Mouse (Mus musculus): Measurements from ENCODE around the gene Camkmt. TPM values are rescaled to one million over a fixed set of nuclear protein-coding genes. Genes with fewer than 3 reads are reported as not detected.

Gene Camkmt
- polyA plus RNA-seq, 1 experiment from 2014 or later, result 7.0 TPM

GRCm38 (mm10) chr17:85098677-85099323, 8.4 kb downstream of the Camkmt start:
- Histone ChIP-seq H3K36me3 (ENCODE audit: control insufficient read depth, insufficient read depth, low read length) (peaks cover 12% of the 10 kb centered on the region; the same call in 1 of the 2 replicates), H3K4me3 (ENCODE audit: low read depth, low read length) (no peak overlapping the region), H3K4me2 (no peak overlapping the region), H3K4me1 (ENCODE audit: control insufficient read depth, insufficient read depth, low read length) (no peaks in the 10 kb centered on the region), H3K27ac (ENCODE audit: low read depth, low read length) (no peak overlapping the region), H3K27me3 (ENCODE audit: control insufficient read depth, insufficient read depth, low read length) (no peaks in the 10 kb centered on the region), H3K9ac (ENCODE audit: low read depth, low read length) (no peak overlapping the region), H3K9me3 (replicated peaks; ENCODE audit: control insufficient read depth, low read length) (no peaks in the 10 kb centered on the region)
- no peak for ATAC-seq (replicated peaks; ENCODE audit: insufficient number of reproducible peaks, low FRiP score, low TSS enrichment)
- 92% methylated on average over 7 of the region's 7 CpGs for WGBS (ENCODE audit: insufficient replicate concordance)

GRCm38 (mm10) chr17:85100232-85100631, 9.9 kb downstream of the Camkmt start:
- no peaks in the 10 kb centered on the region for H3K9me3 ChIP-seq (replicated peaks; ENCODE audit: control insufficient read depth, low read length)
- no peak for ATAC-seq (replicated peaks; ENCODE audit: insufficient number of reproducible peaks, low FRiP score, low TSS enrichment)
- no peaks in the 10 kb centered on the region for H3K4me1 ChIP-seq (ENCODE audit: control insufficient read depth, insufficient read depth, low read length)
- H3K9ac ChIP-seq (ENCODE audit: low read depth, low read length), result no peak overlapping the region
- no peak overlapping the region for H3K4me2 ChIP-seq
- 84% methylated on average over 3 of the region's 3 CpGs for WGBS (ENCODE audit: insufficient replicate concordance)
- no peak overlapping the region for H3K27ac ChIP-seq (ENCODE audit: low read depth, low read length)
- H3K36me3 ChIP-seq (ENCODE audit: control insufficient read depth, insufficient read depth, low read length), result peaks cover 12% of the 10 kb centered on the region; the same call in 1 of the 2 replicates
- no peak overlapping the region for H3K4me3 ChIP-seq (ENCODE audit: low read depth, low read length)
- no peaks in the 10 kb centered on the region for H3K27me3 ChIP-seq (ENCODE audit: control insufficient read depth, insufficient read depth, low read length)

- no peak for ATAC-seq (replicated peaks; ENCODE audit: insufficient number of reproducible peaks, low FRiP score, low TSS enrichment)
- WGBS (ENCODE audit: insufficient replicate concordance), result 87% methylated on average over 7 of the region's 7 CpGs
- H3K4me2 ChIP-seq, result no peak overlapping the region
- no peaks in the 10 kb centered on the region for H3K27me3 ChIP-seq (ENCODE audit: control insufficient read depth, insufficient read depth, low read length)
- H3K4me1 ChIP-seq (ENCODE audit: control insufficient read depth, insufficient read depth, low read length), result no peaks in the 10 kb centered on the region
- H3K9ac ChIP-seq (ENCODE audit: low read depth, low read length), result no peak overlapping the region
- no peak overlapping the region for H3K4me3 ChIP-seq (ENCODE audit: low read depth, low read length)
- peaks cover 12% of the 10 kb centered on the region; the same call in 1 of the 2 replicates for H3K36me3 ChIP-seq (ENCODE audit: control insufficient read depth, insufficient read depth, low read length)
- H3K9me3 ChIP-seq (replicated peaks; ENCODE audit: control insufficient read depth, low read length), result no peaks in the 10 kb centered on the region
- no peak overlapping the region for H3K27ac ChIP-seq (ENCODE audit: low read depth, low read length)
These were observed 11.4 kb downstream of the Camkmt start for GRCm38 (mm10) chr17:85101751-85102150.

DNA sequence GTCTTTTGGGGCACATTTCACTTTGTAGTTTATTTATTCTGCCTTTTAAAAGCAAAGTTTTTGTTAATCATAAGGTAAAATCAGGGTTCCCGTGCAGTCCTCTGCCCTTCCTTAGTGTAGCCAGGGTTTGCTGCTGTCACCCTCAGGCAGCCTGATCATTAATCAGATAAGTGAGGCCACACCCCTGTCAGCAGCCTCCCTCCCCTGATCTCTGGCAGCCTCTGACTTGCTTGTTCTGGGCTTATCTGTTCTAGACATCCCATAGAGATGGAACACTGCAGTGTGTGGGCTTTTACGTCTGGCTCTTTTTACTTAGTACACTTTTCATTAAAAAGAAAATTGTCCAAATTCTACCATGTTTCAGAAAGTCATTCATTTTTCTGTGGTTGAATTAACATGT, 13.0 kb downstream of the Camkmt start:
- H3K4me2 ChIP-seq, result no peak overlapping the region
- WGBS (ENCODE audit: insufficient replicate concordance), result 31% methylated on average over 2 of the region's 2 CpGs
- H3K9me3 ChIP-seq (replicated peaks; ENCODE audit: control insufficient read depth, low read length), result no peaks in the 10 kb centered on the region
- H3K27ac ChIP-seq (ENCODE audit: low read depth, low read length), result no peak overlapping the region
- H3K27me3 ChIP-seq (ENCODE audit: control insufficient read depth, insufficient read depth, low read length), result no peaks in the 10 kb centered on the region
- no peak overlapping the region for H3K4me3 ChIP-seq (ENCODE audit: low read depth, low read length)
- no peak overlapping the region for H3K9ac ChIP-seq (ENCODE audit: low read depth, low read length)
- H3K36me3 ChIP-seq (ENCODE audit: control insufficient read depth, insufficient read depth, low read length), result 0 out of 2 replicates have a peak, but pooled peaks cover 9% of the 10 kb centered on the region
- no peak for ATAC-seq (replicated peaks; ENCODE audit: insufficient number of reproducible peaks, low FRiP score, low TSS enrichment)
- no peaks in the 10 kb centered on the region for H3K4me1 ChIP-seq (ENCODE audit: control insufficient read depth, insufficient read depth, low read length)

GRCm38 (mm10) chr17:85110640-85111039, 20.3 kb downstream of the Camkmt start:
- Histone ChIP-seq H3K27me3 (ENCODE audit: control insufficient read depth, insufficient read depth, low read length) (no peaks in the 10 kb centered on the region), H3K9ac (ENCODE audit: low read depth, low read length) (no peak overlapping the region), H3K4me2 (no peak overlapping the region), H3K27ac (ENCODE audit: low read depth, low read length) (no peak overlapping the region), H3K4me1 (ENCODE audit: control insufficient read depth, insufficient read depth, low read length) (no peaks in the 10 kb centered on the region), H3K9me3 (replicated peaks; ENCODE audit: control insufficient read depth, low read length) (no peaks in the 10 kb centered on the region), H3K36me3 (ENCODE audit: control insufficient read depth, insufficient read depth, low read length) (no peaks in the 10 kb centered on the region), H3K4me3 (ENCODE audit: low read depth, low read length) (no peak overlapping the region)
- no peak for ATAC-seq (replicated peaks; ENCODE audit: insufficient number of reproducible peaks, low FRiP score, low TSS enrichment)
- WGBS (ENCODE audit: insufficient replicate concordance), result 96% methylated on average over 1 of the region's 1 CpGs

- Histone ChIP-seq H3K4me1 (ENCODE audit: control insufficient read depth, insufficient read depth, low read length) (no peaks in the 10 kb centered on the region), H3K36me3 (ENCODE audit: control insufficient read depth, insufficient read depth, low read length) (no peaks in the 10 kb centered on the region), H3K4me3 (ENCODE audit: low read depth, low read length) (no peak overlapping the region), H3K4me2 (no peak overlapping the region), H3K9ac (ENCODE audit: low read depth, low read length) (no peak overlapping the region), H3K9me3 (replicated peaks; ENCODE audit: control insufficient read depth, low read length) (no peaks in the 10 kb centered on the region), H3K27ac (ENCODE audit: low read depth, low read length) (no peak overlapping the region), H3K27me3 (ENCODE audit: control insufficient read depth, insufficient read depth, low read length) (no peaks in the 10 kb centered on the region)
- no peak for ATAC-seq (replicated peaks; ENCODE audit: insufficient number of reproducible peaks, low FRiP score, low TSS enrichment)
- WGBS (ENCODE audit: insufficient replicate concordance), result 76% methylated on average over 8 of the region's 8 CpGs
These were observed 23.1 kb downstream of the Camkmt start for GRCm38 (mm10) chr17:85113441-85113840.

DNA sequence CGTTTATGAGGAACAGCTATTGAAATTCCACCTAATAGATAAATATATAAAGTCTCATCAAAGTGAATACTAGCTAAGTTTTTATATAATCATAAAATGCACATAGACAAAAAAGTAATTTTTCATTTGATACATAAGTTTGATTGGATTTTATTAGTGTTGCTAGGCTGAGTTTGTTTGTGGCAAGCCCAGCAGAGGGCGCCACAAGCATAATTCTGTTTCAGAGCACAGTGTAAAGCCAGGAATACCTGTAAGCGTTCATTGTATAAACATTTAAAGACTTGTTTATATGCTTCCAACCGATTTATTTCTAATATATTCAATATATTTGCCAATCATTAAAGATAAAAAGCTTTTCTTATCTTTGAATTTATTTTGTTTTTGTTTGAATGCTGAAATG, 26.3 kb downstream of the Camkmt start:
- no peak overlapping the region for H3K9ac ChIP-seq (ENCODE audit: low read depth, low read length)
- no peak overlapping the region for H3K4me3 ChIP-seq (ENCODE audit: low read depth, low read length)
- H3K4me2 ChIP-seq, result no peak overlapping the region
- no peaks in the 10 kb centered on the region for H3K9me3 ChIP-seq (replicated peaks; ENCODE audit: control insufficient read depth, low read length)
- 34% methylated on average over 4 of the region's 4 CpGs for WGBS (ENCODE audit: insufficient replicate concordance)
- H3K27ac ChIP-seq (ENCODE audit: low read depth, low read length), result no peak overlapping the region
- peaks cover 6% of the 10 kb centered on the region for H3K4me1 ChIP-seq (ENCODE audit: control insufficient read depth, insufficient read depth, low read length)
- H3K27me3 ChIP-seq (ENCODE audit: control insufficient read depth, insufficient read depth, low read length), result no peaks in the 10 kb centered on the region
- H3K36me3 ChIP-seq (ENCODE audit: control insufficient read depth, insufficient read depth, low read length), result no peaks in the 10 kb centered on the region
- no peak for ATAC-seq (replicated peaks; ENCODE audit: insufficient number of reproducible peaks, low FRiP score, low TSS enrichment)

DNA sequence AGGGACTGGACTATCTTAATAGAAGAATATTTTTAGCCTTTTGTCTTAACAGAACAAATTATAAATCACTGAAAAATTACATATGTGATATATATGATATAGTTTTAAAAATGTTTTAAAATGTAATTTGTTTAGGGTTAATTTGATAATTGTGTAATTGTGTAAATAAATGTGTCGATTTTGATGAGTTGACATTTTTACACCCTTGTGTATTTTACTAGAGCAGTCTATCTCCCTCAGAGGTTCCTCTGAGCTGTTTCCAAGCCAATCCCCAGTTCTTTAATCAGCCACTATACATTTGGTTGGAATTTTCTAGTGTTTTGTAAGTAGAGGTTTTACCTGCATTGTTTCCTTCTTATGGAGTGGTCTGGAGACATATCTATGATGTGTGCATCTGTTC, 48.0 kb downstream of the Camkmt start:
- Histone ChIP-seq H3K27ac (ENCODE audit: low read depth, low read length) (no peak overlapping the region), H3K9ac (ENCODE audit: low read depth, low read length) (no peak overlapping the region), H3K27me3 (ENCODE audit: control insufficient read depth, insufficient read depth, low read length) (no peaks in the 10 kb centered on the region), H3K9me3 (replicated peaks; ENCODE audit: control insufficient read depth, low read length) (no peaks in the 10 kb centered on the region), H3K36me3 (ENCODE audit: control insufficient read depth, insufficient read depth, low read length) (no peaks in the 10 kb centered on the region), H3K4me3 (ENCODE audit: low read depth, low read length) (no peak overlapping the region), H3K4me2 (no peak overlapping the region), H3K4me1 (ENCODE audit: control insufficient read depth, insufficient read depth, low read length) (no peaks in the 10 kb centered on the region)
- 75% methylated on average over 1 of the region's 1 CpGs for WGBS (ENCODE audit: insufficient replicate concordance)
- ATAC-seq (replicated peaks; ENCODE audit: insufficient number of reproducible peaks, low FRiP score, low TSS enrichment), result no peak

DNA sequence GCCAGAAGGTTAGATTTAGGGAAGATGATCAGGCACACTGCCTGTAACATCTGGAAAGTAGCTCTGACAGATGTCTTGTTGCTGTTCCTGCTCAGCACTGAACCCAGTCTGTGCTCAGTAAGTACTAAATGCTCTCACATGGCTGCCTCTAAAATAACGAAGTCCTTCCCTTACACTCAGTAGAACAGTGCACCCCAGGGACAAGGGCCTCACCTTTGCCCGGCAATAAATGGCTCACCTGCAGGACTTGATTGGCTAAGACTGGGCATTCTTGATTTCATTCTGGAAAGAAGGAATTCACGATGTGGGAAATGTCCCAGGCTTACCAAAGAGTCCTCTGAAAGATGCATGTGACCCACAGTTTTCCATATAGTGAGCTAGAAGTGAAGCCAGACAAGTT, 51.3 kb downstream of the Camkmt start:
- no peak overlapping the region for H3K27ac ChIP-seq (ENCODE audit: low read depth, low read length)
- no peak for ATAC-seq (replicated peaks; ENCODE audit: insufficient number of reproducible peaks, low FRiP score, low TSS enrichment)
- H3K36me3 ChIP-seq (ENCODE audit: control insufficient read depth, insufficient read depth, low read length), result no peaks in the 10 kb centered on the region
- no peaks in the 10 kb centered on the region for H3K27me3 ChIP-seq (ENCODE audit: control insufficient read depth, insufficient read depth, low read length)
- H3K9me3 ChIP-seq (replicated peaks; ENCODE audit: control insufficient read depth, low read length), result no peaks in the 10 kb centered on the region
- H3K9ac ChIP-seq (ENCODE audit: low read depth, low read length), result no peak overlapping the region
- H3K4me3 ChIP-seq (ENCODE audit: low read depth, low read length), result no peak overlapping the region
- WGBS (ENCODE audit: insufficient replicate concordance), result 74% methylated on average over 3 of the region's 3 CpGs
- no peak overlapping the region for H3K4me2 ChIP-seq
- H3K4me1 ChIP-seq (ENCODE audit: control insufficient read depth, insufficient read depth, low read length), result no peaks in the 10 kb centered on the region
